Mouse (Mus musculus): Measurements from ENCODE around the gene Siah1a.

GRCm38 (mm10) chr8:86791542-86791941 is 45.8 kb upstream of the Siah1a start:
- no peak for TF ChIP-seq POLR2A (IDR thresholded peaks at IDR 0.05; ENCODE audit: borderline replicate concordance, low read depth, low read length)
- no peak for TF ChIP-seq CTCF (IDR thresholded peaks at IDR 0.05; ENCODE audit: low read depth, low read length)

All from bone marrow macrophage, adult 2 months (primary cell).